Mouse (Mus musculus): ENCODE measurements at regions not wholly inside any gene's neighbourhood (a gene's known extent, or its start where the extent isn't known, plus 50 kb on each side); places are given as distances from the start of the nearest gene placed in this dataset.
A peak's percentile ranks its signal among the peaks of the same experiment; 100 is the strongest.

GRCm38 (mm10) chr12:25332384-25333035 is 235.6 kb upstream of the Id2 start:
- ATAC-seq (ENCODE audit: low read depth) (peak; percentile 53; the same call in 1 of the 2 replicates), DNase-seq (ENCODE audit: low spot score) (peak; percentile 40)
- Histone ChIP-seq H3K9ac (ENCODE audit: low read depth, low read length) (no peak overlapping the region), H3K4me2 (ENCODE audit: low read depth, low read length) (no peak overlapping the region), H3K27ac (replicated peaks; ENCODE audit: low read depth, low read length) (no peak overlapping the region), H3K9me3 (ENCODE audit: control insufficient read depth, low read length) (no peaks in the 10 kb centered on the region), H3K4me3 (ENCODE audit: low read depth, low read length) (no peak overlapping the region), H3K36me3 (ENCODE audit: control insufficient read depth, insufficient read depth, low read length) (no peaks in the 10 kb centered on the region), H3K4me1 (ENCODE audit: control insufficient read depth, insufficient read depth, low read length) (peaks cover 5% of the 10 kb centered on the region), H3K27me3 (replicated peaks; ENCODE audit: control insufficient read depth, insufficient read depth, low read length) (no peaks in the 10 kb centered on the region)
- WGBS = 82% methylated on average over 11 of the region's 11 CpGs

GRCm38 (mm10) chr12:25330004-25330708 is 233.2 kb upstream of the Id2 start:
- H3K27me3 ChIP-seq (replicated peaks; ENCODE audit: control insufficient read depth, insufficient read depth, low read length) = no peaks in the 10 kb centered on the region
- H3K27ac ChIP-seq (replicated peaks; ENCODE audit: low read depth, low read length) = no peak overlapping the region
- no peaks in the 10 kb centered on the region for H3K9me3 ChIP-seq (ENCODE audit: control insufficient read depth, low read length)
- ATAC-seq (ENCODE audit: low read depth) = no peak
- no peaks in the 10 kb centered on the region for H3K4me1 ChIP-seq (ENCODE audit: control insufficient read depth, insufficient read depth, low read length)
- no peak overlapping the region for H3K4me3 ChIP-seq (ENCODE audit: low read depth, low read length)
- DNase-seq (ENCODE audit: low spot score) = no peak
- no peak overlapping the region for H3K4me2 ChIP-seq (ENCODE audit: low read depth, low read length)
- 80% methylated on average over 5 of the region's 5 CpGs for WGBS
- no peaks in the 10 kb centered on the region for H3K36me3 ChIP-seq (ENCODE audit: control insufficient read depth, insufficient read depth, low read length)
- no peak overlapping the region for H3K9ac ChIP-seq (ENCODE audit: low read depth, low read length)

- no peak overlapping the region for H3K4me2 ChIP-seq (ENCODE audit: low read depth, low read length)
- DNase-seq (ENCODE audit: low spot score) (no peak), ATAC-seq (ENCODE audit: low read depth) (no peak)
- no peak overlapping the region for H3K27ac ChIP-seq (replicated peaks; ENCODE audit: low read depth, low read length)
- H3K9me3 ChIP-seq (ENCODE audit: control insufficient read depth, low read length) = no peaks in the 10 kb centered on the region
- no peaks in the 10 kb centered on the region for H3K27me3 ChIP-seq (replicated peaks; ENCODE audit: control insufficient read depth, insufficient read depth, low read length)
- WGBS = 86% methylated on average over 3 of the region's 3 CpGs
- H3K4me1 ChIP-seq (ENCODE audit: control insufficient read depth, insufficient read depth, low read length) = no peaks in the 10 kb centered on the region
- H3K4me3 ChIP-seq (ENCODE audit: low read depth, low read length) = no peak overlapping the region
- H3K9ac ChIP-seq (ENCODE audit: low read depth, low read length) = no peak overlapping the region
- no peaks in the 10 kb centered on the region for H3K36me3 ChIP-seq (ENCODE audit: control insufficient read depth, insufficient read depth, low read length)
Measured at GRCm38 (mm10) chr12:25325901-25326300, 229.0 kb upstream of the Id2 start.

- Histone ChIP-seq H3K27ac (replicated peaks; ENCODE audit: low read depth, low read length) (no peak overlapping the region), H3K4me2 (ENCODE audit: low read depth, low read length) (no peak overlapping the region), H3K4me3 (ENCODE audit: low read depth, low read length) (no peak overlapping the region), H3K4me1 (ENCODE audit: control insufficient read depth, insufficient read depth, low read length) (no peaks in the 10 kb centered on the region), H3K9me3 (ENCODE audit: control insufficient read depth, low read length) (no peaks in the 10 kb centered on the region), H3K9ac (ENCODE audit: low read depth, low read length) (no peak overlapping the region), H3K36me3 (ENCODE audit: control insufficient read depth, insufficient read depth, low read length) (no peaks in the 10 kb centered on the region), H3K27me3 (replicated peaks; ENCODE audit: control insufficient read depth, insufficient read depth, low read length) (no peaks in the 10 kb centered on the region)
- WGBS = 89% methylated on average over 1 of the region's 1 CpGs
- ATAC-seq (ENCODE audit: low read depth) (no peak), DNase-seq (ENCODE audit: low spot score) (no peak)
Measured at GRCm38 (mm10) chr12:25323171-25323570, 226.2 kb upstream of the Id2 start.

DNA sequence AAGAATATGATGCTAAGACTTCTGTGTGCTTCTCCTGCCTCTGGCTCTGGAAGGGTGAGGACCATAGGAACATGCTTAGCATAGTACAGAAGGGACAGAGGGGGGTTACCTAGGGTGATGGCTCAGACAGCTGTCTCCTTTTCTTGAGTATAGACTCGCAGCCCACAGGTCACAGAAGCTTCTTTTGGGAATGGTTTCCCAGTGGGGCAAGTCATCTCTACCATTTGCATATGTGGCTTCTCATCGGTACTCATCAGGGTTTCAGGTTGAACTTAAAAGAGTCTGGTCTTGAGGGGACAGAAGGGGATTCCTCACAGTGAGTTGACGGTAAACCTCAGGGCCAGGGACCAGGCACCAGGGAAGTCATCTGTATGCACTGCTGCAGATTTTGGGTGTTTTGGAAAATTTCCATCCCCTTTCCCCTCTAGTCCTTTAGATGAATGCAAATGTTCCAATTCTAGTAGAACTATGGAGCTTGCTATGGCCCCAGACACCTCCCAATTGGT is 223.4 kb upstream of the Id2 start:
- no peaks in the 10 kb centered on the region for H3K9me3 ChIP-seq (ENCODE audit: control insufficient read depth, low read length)
- no peak for DNase-seq (ENCODE audit: low spot score)
- H3K4me3 ChIP-seq (ENCODE audit: low read depth, low read length) = no peak overlapping the region
- WGBS = 92% methylated on average over 3 of the region's 3 CpGs
- no peak overlapping the region for H3K9ac ChIP-seq (ENCODE audit: low read depth, low read length)
- no peak for ATAC-seq (ENCODE audit: low read depth)
- no peak overlapping the region for H3K4me2 ChIP-seq (ENCODE audit: low read depth, low read length)
- H3K27me3 ChIP-seq (replicated peaks; ENCODE audit: control insufficient read depth, insufficient read depth, low read length) = no peaks in the 10 kb centered on the region
- H3K36me3 ChIP-seq (ENCODE audit: control insufficient read depth, insufficient read depth, low read length) = no peaks in the 10 kb centered on the region
- no peaks in the 10 kb centered on the region for H3K4me1 ChIP-seq (ENCODE audit: control insufficient read depth, insufficient read depth, low read length)
- H3K27ac ChIP-seq (replicated peaks; ENCODE audit: low read depth, low read length) = no peak overlapping the region

DNA sequence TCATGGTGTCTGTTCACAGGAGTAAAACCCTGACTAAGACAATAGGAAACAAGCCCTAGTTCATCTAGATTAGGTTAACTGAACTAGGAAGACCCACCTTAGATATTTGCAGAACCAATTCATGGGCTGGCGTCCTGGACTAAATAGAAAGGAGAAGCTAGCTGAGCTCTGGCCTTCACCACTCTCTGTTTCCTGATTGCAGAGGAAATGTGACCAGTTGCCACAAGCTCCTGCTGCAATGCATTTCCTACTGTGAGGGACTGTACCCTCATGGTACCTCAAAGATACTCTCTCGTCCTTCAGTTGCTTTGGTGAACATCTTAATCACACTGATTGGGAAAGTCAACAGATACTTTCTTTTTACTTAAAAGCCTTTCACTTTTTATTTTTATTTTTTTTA is 222.9 kb upstream of the Id2 start:
- Histone ChIP-seq H3K9ac (ENCODE audit: low read depth, low read length) (no peak overlapping the region), H3K4me2 (ENCODE audit: low read depth, low read length) (no peak overlapping the region), H3K36me3 (ENCODE audit: control insufficient read depth, insufficient read depth, low read length) (no peaks in the 10 kb centered on the region), H3K27me3 (replicated peaks; ENCODE audit: control insufficient read depth, insufficient read depth, low read length) (no peaks in the 10 kb centered on the region), H3K4me3 (ENCODE audit: low read depth, low read length) (no peak overlapping the region), H3K4me1 (ENCODE audit: control insufficient read depth, insufficient read depth, low read length) (no peaks in the 10 kb centered on the region), H3K27ac (replicated peaks; ENCODE audit: low read depth, low read length) (no peak overlapping the region), H3K9me3 (ENCODE audit: control insufficient read depth, low read length) (no peaks in the 10 kb centered on the region)
- ATAC-seq (ENCODE audit: low read depth) (no peak), DNase-seq (ENCODE audit: low spot score) (no peak)
- WGBS = 92% methylated on average over 2 of the region's 2 CpGs

DNA sequence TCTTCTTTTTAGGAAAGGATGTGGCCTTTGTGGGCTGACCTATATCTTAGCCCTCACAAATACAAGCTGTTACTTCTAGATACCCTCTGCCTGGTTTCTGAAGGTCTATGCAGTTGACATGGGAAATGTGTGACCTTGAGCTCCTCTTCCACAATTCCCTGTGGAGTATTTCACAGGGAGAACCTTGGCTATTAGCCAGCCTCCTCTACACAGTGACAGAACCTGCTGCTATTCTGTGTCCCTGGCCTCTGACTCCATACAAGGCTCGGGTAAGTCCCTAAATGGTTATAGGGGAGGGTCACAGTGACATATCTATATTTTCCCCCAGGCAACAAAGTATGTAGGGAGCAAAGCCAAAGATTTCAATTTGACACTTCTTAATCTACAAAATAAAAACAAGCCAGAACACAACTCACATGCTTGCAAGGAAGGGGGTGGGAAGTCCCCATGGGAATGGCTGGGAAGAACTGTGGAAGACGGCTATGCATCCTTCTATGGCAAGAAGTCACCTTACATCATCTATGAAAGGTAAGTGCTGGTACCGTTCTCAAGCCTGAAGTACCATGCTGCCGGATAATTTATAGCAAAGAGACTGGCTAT is 221.2 kb upstream of the Id2 start:
- WGBS = 74% methylated on average over 4 of the region's 4 CpGs
- no peaks in the 10 kb centered on the region for H3K27me3 ChIP-seq (replicated peaks; ENCODE audit: control insufficient read depth, insufficient read depth, low read length)
- H3K9me3 ChIP-seq (ENCODE audit: control insufficient read depth, low read length) = no peaks in the 10 kb centered on the region
- H3K4me2 ChIP-seq (ENCODE audit: low read depth, low read length) = no peak overlapping the region
- no peaks in the 10 kb centered on the region for H3K36me3 ChIP-seq (ENCODE audit: control insufficient read depth, insufficient read depth, low read length)
- H3K27ac ChIP-seq (replicated peaks; ENCODE audit: low read depth, low read length) = no peak overlapping the region
- no peak overlapping the region for H3K9ac ChIP-seq (ENCODE audit: low read depth, low read length)
- no peak overlapping the region for H3K4me3 ChIP-seq (ENCODE audit: low read depth, low read length)
- ATAC-seq (ENCODE audit: low read depth) = no peak
- H3K4me1 ChIP-seq (ENCODE audit: control insufficient read depth, insufficient read depth, low read length) = no peaks in the 10 kb centered on the region
- no peak for DNase-seq (ENCODE audit: low spot score)

DNA sequence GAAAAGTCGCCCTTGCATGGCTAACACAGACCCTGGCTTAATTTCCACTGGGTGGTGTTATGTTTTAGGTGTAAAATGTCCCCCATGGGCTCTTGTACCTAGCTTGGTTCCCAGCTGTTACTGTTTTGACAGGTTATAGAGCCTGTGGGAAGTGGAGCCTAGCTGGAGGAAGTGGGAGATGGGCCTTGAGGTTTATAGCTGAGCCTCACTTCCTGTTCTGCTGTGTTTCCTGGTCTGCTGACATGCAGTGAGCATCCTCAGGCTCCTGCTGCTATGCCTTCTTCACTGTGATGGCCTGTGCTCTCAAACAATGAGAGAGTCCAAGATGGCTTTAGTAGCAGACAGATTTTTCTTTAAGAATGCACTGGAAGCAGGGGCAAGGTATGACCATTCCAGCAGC is 219.0 kb upstream of the Id2 start:
- no peaks in the 10 kb centered on the region for H3K4me1 ChIP-seq (ENCODE audit: control insufficient read depth, insufficient read depth, low read length)
- no peaks in the 10 kb centered on the region for H3K27me3 ChIP-seq (replicated peaks; ENCODE audit: control insufficient read depth, insufficient read depth, low read length)
- no peak overlapping the region for H3K4me3 ChIP-seq (ENCODE audit: low read depth, low read length)
- no peaks in the 10 kb centered on the region for H3K9me3 ChIP-seq (ENCODE audit: control insufficient read depth, low read length)
- H3K9ac ChIP-seq (ENCODE audit: low read depth, low read length) = no peak overlapping the region
- DNase-seq (ENCODE audit: low spot score) (no peak), ATAC-seq (ENCODE audit: low read depth) (no peak)
- 50% methylated on average over 1 of the region's 1 CpGs for WGBS
- no peak overlapping the region for H3K27ac ChIP-seq (replicated peaks; ENCODE audit: low read depth, low read length)
- no peaks in the 10 kb centered on the region for H3K36me3 ChIP-seq (ENCODE audit: control insufficient read depth, insufficient read depth, low read length)
- no peak overlapping the region for H3K4me2 ChIP-seq (ENCODE audit: low read depth, low read length)

All from embryonic facial prominence, embryonic 14.5 days (tissue).